Mouse (Mus musculus): Measurements from ENCODE around the gene Ube2q2.
A peak's percentile ranks its signal among the peaks of the same experiment; 100 is the strongest.

- TF ChIP-seq CTCF (IDR thresholded peaks at IDR 0.05), result peak; percentile 64
- peak; percentile 44; the same call in 1 of the 2 replicates for TF ChIP-seq EP300 (IDR thresholded peaks at IDR 0.05)
These were observed 8.7 kb upstream of the Ube2q2 start for GRCm38 (mm10) chr9:55139958-55140357.

Data from lung, postnatal 0 days (tissue).